Mouse (Mus musculus): ENCODE data around the gene Sobp.

DNA sequence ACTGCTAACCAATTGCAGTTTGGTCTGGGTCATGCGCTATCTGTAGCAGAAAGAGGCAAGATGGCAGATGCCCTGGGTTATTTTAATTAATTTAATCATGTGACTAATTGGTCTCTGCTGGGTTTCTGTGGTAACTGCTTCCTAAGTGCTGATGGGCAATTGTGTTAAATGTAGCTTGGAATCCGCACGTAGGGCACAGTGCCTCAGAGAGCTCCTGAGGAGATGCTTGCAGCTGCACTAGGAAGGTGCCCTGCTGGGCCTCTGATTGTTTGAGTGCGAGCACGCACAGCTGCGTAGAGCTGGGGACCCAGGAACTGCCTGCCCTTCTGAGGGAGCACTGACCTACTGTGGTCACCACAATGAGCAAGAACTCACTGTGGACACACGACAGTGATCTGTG, 68.1 kb downstream of the Sobp start:
- no peak for TF ChIP-seq POLR2A (IDR thresholded peaks at IDR 0.05; ENCODE audit: low read depth, low read length)
- no peak for TF ChIP-seq CTCF (conservative IDR thresholded peaks at IDR 0.05; ENCODE audit: insufficient read depth, insufficient read length, low read depth, low read length)

All from kidney, adult 2 months (tissue).